Mouse (Mus musculus): Measurements from ENCODE around the gene Kcnk5.
A peak's percentile ranks its signal among the peaks of the same experiment; 100 is the strongest.

Gene Kcnk5

GRCm38 (mm10) chr14:20116149-20116605 is 65.4 kb downstream of the Kcnk5 start:
- no peak for DNase-seq (ENCODE audit: extremely low read depth, low read depth)

DNA sequence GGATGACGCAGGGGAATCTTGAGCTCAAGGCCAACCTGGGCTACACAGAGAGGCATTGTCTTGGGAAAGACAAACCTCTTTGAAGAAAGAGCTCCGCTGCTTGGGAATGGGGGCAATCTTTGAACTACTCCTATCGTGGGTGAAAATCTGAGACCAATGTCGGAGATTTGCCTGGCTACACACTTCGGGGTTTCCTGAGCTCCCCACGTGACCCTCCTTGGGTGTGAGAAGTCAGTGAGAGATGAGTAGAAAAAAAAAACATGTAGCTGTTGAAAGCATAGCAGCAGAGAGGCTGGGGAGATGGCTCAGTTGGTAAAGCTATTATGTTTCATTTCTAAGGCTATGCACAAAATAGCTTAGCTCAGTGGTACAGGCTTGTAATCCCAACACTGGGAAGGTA is 66.7 kb downstream of the Kcnk5 start:
- DNase-seq (ENCODE audit: extremely low read depth, low read depth) = no peak

DNA sequence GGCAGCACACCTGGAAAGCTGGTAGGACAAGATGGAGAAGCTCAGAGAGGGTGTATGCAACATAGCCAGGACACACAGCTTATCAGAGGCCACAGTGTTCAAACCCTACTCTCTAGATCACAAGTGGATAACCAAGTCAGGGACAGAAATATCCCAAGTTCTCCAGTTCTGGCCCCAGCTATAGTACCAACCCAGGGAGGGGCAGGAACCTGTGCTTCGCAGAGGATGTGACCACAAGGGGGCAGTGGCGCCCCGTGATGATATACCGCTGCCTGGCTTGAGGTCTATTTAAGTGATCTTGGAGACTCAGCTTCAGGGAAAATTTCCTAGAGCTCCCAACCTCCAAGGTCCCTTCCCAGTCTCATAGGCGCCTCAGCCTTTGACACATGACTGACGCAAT is 67.6 kb downstream of the Kcnk5 start:
- peak; percentile 15 for DNase-seq (ENCODE audit: extremely low read depth, low read depth)

DNA sequence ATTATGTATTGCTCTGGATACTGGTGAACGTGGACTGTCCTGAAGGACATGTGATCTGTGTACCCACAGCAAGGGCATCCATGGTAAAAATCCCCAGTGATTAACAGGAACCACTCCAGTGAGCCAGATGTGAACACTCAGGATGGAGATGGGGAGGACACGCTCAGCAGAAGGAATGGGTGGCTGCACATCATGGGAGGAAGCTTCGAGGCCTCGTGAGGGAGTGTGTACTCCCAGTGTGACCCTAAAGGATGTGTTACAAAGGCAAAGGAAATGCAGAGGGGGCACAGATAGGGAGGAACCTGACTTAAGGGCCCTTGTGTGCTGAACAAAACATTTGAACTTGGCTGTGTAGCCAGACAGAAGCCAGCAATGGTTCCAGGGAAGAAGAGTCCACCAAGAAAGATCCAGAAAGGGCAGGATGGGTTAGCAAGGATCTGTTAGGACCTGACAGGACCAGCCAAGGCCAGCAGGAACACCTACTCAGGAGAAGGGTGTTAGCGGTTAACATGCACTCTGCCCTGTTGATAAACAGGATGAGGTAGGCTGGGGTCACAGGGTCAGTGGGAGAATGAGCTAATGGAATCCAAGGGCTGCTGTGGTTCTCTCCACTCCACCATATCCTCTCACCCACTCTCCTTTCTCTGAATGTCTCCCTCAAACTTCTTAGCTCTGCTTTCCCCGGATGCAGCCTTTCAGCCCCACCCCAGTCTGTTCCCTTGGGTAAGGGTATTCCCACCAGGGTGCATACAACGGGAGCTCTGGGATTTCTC is 68.2 kb downstream of the Kcnk5 start:
- DNase-seq (ENCODE audit: extremely low read depth, low read depth) = no peak

DNA sequence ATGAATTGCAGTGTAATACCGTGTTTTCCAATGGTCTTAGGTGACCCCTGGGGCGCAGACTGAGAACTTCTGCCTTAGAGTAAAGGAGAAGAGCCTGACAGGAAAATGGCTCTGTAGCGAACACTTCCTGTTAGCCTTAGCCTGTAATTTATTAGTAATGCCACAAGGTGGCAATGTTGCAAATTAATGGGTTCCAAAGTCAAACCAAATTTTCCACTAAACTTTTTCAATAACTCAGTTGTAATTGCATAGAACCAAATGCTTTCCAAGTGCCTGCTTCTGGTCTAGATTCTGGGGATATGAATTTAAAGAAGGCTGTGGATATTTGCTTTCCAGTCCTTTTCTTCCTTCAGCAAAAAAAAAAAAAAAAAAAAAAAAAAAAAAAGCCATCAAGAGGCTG is 69.4 kb downstream of the Kcnk5 start:
- DNase-seq (ENCODE audit: extremely low read depth, low read depth) = peak; percentile 28

- DNase-seq (ENCODE audit: extremely low read depth, low read depth) = no peak
These were observed 70.7 kb downstream of the Kcnk5 start for GRCm38 (mm10) chr14:20110945-20111344.

DNA sequence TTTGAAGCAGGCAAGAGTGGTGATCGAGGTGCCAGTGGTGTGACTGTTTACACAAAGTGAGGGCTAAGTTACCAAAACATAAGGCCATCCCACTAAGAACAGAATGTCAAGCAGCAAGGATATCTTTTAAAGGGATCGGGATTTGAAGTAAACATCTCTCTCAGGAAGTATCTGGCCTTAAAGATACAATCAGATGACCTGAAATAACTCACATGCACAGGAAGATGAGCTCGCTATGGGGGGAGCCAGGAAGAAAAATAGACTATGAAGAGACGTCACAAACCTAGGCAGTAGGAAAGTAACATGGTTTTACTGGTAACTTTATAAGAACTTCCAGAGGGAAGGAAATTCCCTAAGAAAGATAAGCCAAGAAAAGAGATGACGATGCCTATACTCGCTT is 75.3 kb downstream of the Kcnk5 start:
- DNase-seq (ENCODE audit: extremely low read depth, low read depth) = no peak

DNA sequence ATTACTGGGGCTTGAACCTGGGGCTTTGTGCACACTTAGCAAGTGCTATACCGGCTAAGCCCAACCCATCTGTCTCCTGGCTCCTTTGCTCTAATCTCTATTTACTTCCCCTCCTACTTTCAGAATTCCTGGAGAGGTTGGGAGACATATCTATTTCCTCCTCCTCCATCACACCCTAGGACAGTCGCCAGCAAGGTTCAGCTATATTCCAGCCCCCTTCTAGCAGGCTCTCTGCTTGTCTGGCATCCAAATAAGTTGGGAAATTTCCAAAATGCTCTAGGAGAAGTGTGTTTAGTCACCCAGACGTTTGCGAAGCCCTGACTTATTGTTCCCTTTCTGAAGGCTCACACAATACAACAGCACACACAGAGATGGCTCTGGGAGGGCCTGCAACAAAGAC is 78.4 kb downstream of the Kcnk5 start:
- no peak for DNase-seq (ENCODE audit: extremely low read depth, low read depth)

DNA sequence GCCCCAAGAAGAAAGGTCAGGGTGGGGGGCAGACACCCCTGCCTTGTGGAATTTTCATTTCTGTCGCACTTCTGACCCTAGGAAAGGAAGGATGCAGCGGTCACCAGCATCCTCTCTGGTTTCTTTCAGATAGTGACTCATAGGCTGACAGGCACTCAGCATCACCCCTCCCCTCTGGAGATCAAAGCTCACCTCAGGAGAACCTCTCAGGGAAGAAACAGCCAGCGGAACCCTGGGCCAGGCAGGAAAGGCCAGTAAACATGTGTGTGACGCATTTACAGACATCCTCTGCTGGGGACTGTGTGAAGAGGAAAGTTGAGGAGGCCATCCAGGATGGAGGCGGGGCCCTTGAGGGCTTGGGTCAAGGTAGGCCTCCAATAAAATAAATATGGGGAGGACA is 83.5 kb downstream of the Kcnk5 start:
- no peak for DNase-seq (ENCODE audit: extremely low read depth, low read depth)

GRCm38 (mm10) chr14:20094942-20095341 is 86.7 kb downstream of the Kcnk5 start:
- DNase-seq (ENCODE audit: extremely low read depth, low read depth) = no peak

DNA sequence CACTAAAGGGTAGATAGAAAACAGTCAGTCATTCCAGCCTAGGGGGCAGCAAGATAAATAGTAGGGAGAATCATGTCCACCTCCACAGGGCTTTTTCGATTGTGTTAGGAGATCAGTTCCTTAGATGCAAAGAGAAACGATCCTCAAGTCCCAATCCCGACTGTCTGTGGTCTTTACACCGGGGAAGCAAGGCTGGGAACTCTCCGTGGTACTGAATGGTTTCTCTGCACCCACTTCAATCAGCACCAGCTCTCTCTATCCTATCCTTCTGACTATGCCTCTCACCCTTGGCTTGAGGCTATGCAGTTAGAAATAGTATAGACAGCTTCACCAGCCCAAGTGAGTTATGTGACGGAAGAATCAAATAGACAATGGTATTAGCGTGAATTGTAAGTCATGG is 88.1 kb downstream of the Kcnk5 start:
- peak; percentile 31 for DNase-seq (ENCODE audit: extremely low read depth, low read depth)

All from MEL-GATA-1-ER (cell line).